Comparison of ENCODE assay signal across 13 mouse cellular contexts in genomic region chr4:155201764-155202163, GRCm38 (mm10). TPM values are rescaled to one million over a fixed set of nuclear protein-coding genes. Genes with fewer than 3 reads are reported as not detected.
DNase-seq lines count a peak whose midpoint lies in the region; ATAC-seq and TF ChIP-seq lines count a peak whose summit lies in the region.
"Had no signal": no experiment of that assay in that cellular context is flagged by ENCODE, and none has a peak within 500 bp of the region (broad histone marks: within the 10 kb centered on the region; RNA-seq: fewer than 3 reads in every experiment).

No protein-coding gene starts in this region.

- intact Hi-C loops in gastrocnemius, adult 2 months (cut with DNase I): loop anchor here (2.0 kb wide), 1 partner anchor 17 kb away; no protein-coding TSS in a partner anchor
- intact Hi-C loops in gastrocnemius, postnatal 36 days (cut with DNase I): no loop called here

- H3K36me3 ChIP-seq in kidney, postnatal 0 days (ENCODE audit: insufficient read depth, low read length): 0 out of 2 replicates have a peak, but pooled peaks cover 5% of the 10 kb centered on the region
- peaks cover 71% of the 10 kb centered on the region for H3K36me3 ChIP-seq in E14TG2a.4 (ENCODE audit: insufficient read depth, low read length)
- H3K36me3 ChIP-seq in limb, embryonic 15.5 days: no peaks in the 10 kb centered on the region
- H3K36me3 ChIP-seq: embryonic facial prominence, embryonic 15.5 days had no signal

- 76% methylated on average over 7 of the region's 7 CpGs for whole genome bisulfite sequencing in kidney, postnatal 0 days
- WGBS in limb, embryonic 15.5 days: 89% methylated on average over 7 of the region's 7 CpGs

- H3K9ac ChIP-seq in kidney, postnatal 0 days (ENCODE audit: low read depth, low read length): no peak overlapping the region
- no peak overlapping the region for H3K9ac ChIP-seq in limb, embryonic 15.5 days
- H3K9ac ChIP-seq: embryonic facial prominence, embryonic 15.5 days had no signal

- no peaks in the 10 kb centered on the region for H3K9me3 ChIP-seq in kidney, postnatal 0 days (replicated peaks; ENCODE audit: low read length)
- no peaks in the 10 kb centered on the region for H3K9me3 ChIP-seq in E14TG2a.4 (ENCODE audit: low read length)
- no peaks in the 10 kb centered on the region for H3K9me3 ChIP-seq in limb, embryonic 15.5 days
- H3K9me3 ChIP-seq: embryonic facial prominence, embryonic 15.5 days had no signal

- peaks cover 53% of the 10 kb centered on the region for H3K4me1 ChIP-seq in kidney, postnatal 0 days (replicated peaks; ENCODE audit: insufficient read depth, low read length)
- H3K4me1 ChIP-seq in E14TG2a.4 (replicated peaks; ENCODE audit: low read depth, low read length): peaks cover 97% of the 10 kb centered on the region
- peaks cover 85% of the 10 kb centered on the region for H3K4me1 ChIP-seq in limb, embryonic 15.5 days

- H3K27ac ChIP-seq in gastrocnemius, adult 2 months: peak overlapping the region; percentile 62
- H3K27ac ChIP-seq in kidney, postnatal 0 days: peak overlapping the region; percentile 56
- 0 out of 2 replicates have a peak overlapping the region, but pooled peaks have one; percentile 68 for H3K27ac ChIP-seq in limb, embryonic 15.5 days

- H3K27me3 ChIP-seq in kidney, postnatal 0 days (ENCODE audit: insufficient read depth, low read length): no peaks in the 10 kb centered on the region
- no peaks in the 10 kb centered on the region for H3K27me3 ChIP-seq in E14TG2a.4 (ENCODE audit: insufficient read depth, low read length)
- H3K27me3 ChIP-seq in limb, embryonic 15.5 days: no peaks in the 10 kb centered on the region
- H3K27me3 ChIP-seq: embryonic facial prominence, embryonic 15.5 days had no signal

- no peak overlapping the region for H3K4me2 ChIP-seq in kidney, postnatal 0 days (ENCODE audit: low read length)
- H3K4me2 ChIP-seq in limb, embryonic 15.5 days: no peak overlapping the region
- H3K4me2 ChIP-seq: embryonic facial prominence, embryonic 15.5 days had no signal

- no peak overlapping the region for H3K4me3 ChIP-seq in gastrocnemius, adult 2 months
- H3K4me3 ChIP-seq in kidney, postnatal 0 days (replicated peaks; ENCODE audit: low read depth, low read length): no peak overlapping the region
- 0 out of 2 replicates have a peak overlapping the region, but pooled peaks have one; percentile 7 for H3K4me3 ChIP-seq in E14TG2a.4 (replicated peaks; ENCODE audit: low read length)
- H3K4me3 ChIP-seq in limb, embryonic 15.5 days: no peak overlapping the region
- H3K4me3 ChIP-seq: embryonic facial prominence, embryonic 15.5 days had no signal

- ATAC-seq in kidney, postnatal 0 days (replicated peaks; ENCODE audit: low FRiP score, low read depth): 0 out of 2 replicates have a peak, but pooled peaks have one; percentile 38
- ATAC-seq in limb, embryonic 15.5 days (ENCODE audit: insufficient number of reproducible peaks, low FRiP score, low TSS enrichment, low read depth): no peak
- ATAC-seq: midbrain, embryonic 16.5 days had no signal

- TF ChIP-seq CTCF in gastrocnemius, adult 2 months (IDR thresholded peaks at IDR 0.05): no peak
- TF ChIP-seq CTCF in kidney, postnatal 0 days (IDR thresholded peaks at IDR 0.05; ENCODE audit: low read depth): no peak
- no peak for TF ChIP-seq CTCF in E14TG2a.4 (conservative IDR thresholded peaks at IDR 0.05; ENCODE audit: low read length)

- DNase-seq in gastrocnemius, adult 2 months: no peak
- DNase-seq in gastrocnemius, postnatal 36 days: no peak
- DNase-seq in kidney, postnatal 0 days (ENCODE audit: low spot score): no peak
- no peak for DNase-seq in kidney, postnatal 10 days
- no peak for DNase-seq in right cerebral cortex, postnatal 14 days
- no peak for DNase-seq in gastrocnemius, postnatal 25 days
- DNase-seq: cerebellum, postnatal 36 days; kidney, adult 11 months; lung, postnatal 10 days had no signal

RNA-seq across cellular contexts. Expression of gene Ski, which starts 20.6 kb away (rescaled TPM):
- total RNA-seq in gastrocnemius, adult 2 months (2021): 10 to 100 TPM; 28.5 to 35.6 TPM
- 10 to 100 TPM; 28.7 to 30.2 TPM for total RNA-seq in gastrocnemius, postnatal 36 days (2021)
- polyA plus RNA-seq in kidney, postnatal 0 days (2015; fragmentation: Nextera tagmentation; extraction: Ambion mirVana): 15.5 TPM in 2 replicates
- 25.2 and 26.8 TPM in 2 replicates for polyA plus RNA-seq in limb, embryonic 15.5 days (2015; fragmentation: Nextera tagmentation; extraction: Ambion mirVana)
- total RNA-seq in gastrocnemius, postnatal 25 days (2021): 10 to 100 TPM; 31.3 to 34.7 TPM

RNA-seq across cellular contexts. Expression of gene Faap20, which starts 47.8 kb away (rescaled TPM):
- 1 to 10 TPM; 4.6 to 6.1 TPM for total RNA-seq in gastrocnemius, adult 2 months (2021)
- 1 to 10 TPM; 3.1 to 4.7 TPM for total RNA-seq in gastrocnemius, postnatal 36 days (2021)
- polyA plus RNA-seq in kidney, postnatal 0 days (2015; fragmentation: Nextera tagmentation; extraction: Ambion mirVana): 77.2 and 80.0 TPM in 2 replicates
- 74.0 and 76.2 TPM in 2 replicates for polyA plus RNA-seq in limb, embryonic 15.5 days (2015; fragmentation: Nextera tagmentation; extraction: Ambion mirVana)
- total RNA-seq in gastrocnemius, postnatal 25 days (2021): 1 to 10 TPM; 5.3 to 8.2 TPM
